Mouse (Mus musculus) stomach, embryonic 14.5 days (tissue): Measurements from ENCODE around the gene Farp1. TPM values are rescaled to one million over a fixed set of nuclear protein-coding genes. Genes with fewer than 3 reads are reported as not detected.
"Not testable (repeated sequence)": the region's sequence is repeated elsewhere in the genome, so short reads cannot be mapped to it uniquely, and the experiment has no call there.

ENCODE experiments used
- ATAC-seq: fragments of 200-750 bp; cut with Nextera tagmentation; 2 replicates; pipeline ENCODE4 v1.8.0; 2017; ENCODE audit warnings: low read depth, moderate TSS enrichment; ENCODE audit not compliant: insufficient number of reproducible peaks, insufficient read depth, low FRiP score
- H3K27ac ChIP-seq: fragments of 300-500 bp; sonication (generic); 2 replicates; pipeline ENCODE4 v1.5.1; 2014; ENCODE audit warnings: mild to moderate bottlenecking, low read length, moderate library complexity, mixed read lengths
- H3K27me3 ChIP-seq: fragments of 300-500 bp; sonication (generic); 2 replicates; pipeline ENCODE4 v1.6.1; 2014; ENCODE audit warnings: low read length, control low read depth, mixed read lengths; ENCODE audit not compliant: control insufficient read depth, insufficient read depth
- H3K36me3 ChIP-seq: fragments of 300-500 bp; sonication (generic); 2 replicates; pipeline ENCODE4 v1.6.1; 2014; ENCODE audit warnings: mild to moderate bottlenecking, control low read depth, low read length, moderate library complexity, mixed read lengths; ENCODE audit not compliant: control insufficient read depth, insufficient read depth
- H3K4me1 ChIP-seq: fragments of 300-500 bp; sonication (generic); 2 replicates; pipeline ENCODE4 v1.6.1; 2014; ENCODE audit warnings: low read length, control low read depth, mixed read lengths; ENCODE audit not compliant: control insufficient read depth, insufficient read depth
- H3K4me2 ChIP-seq: fragments of 300-500 bp; sonication (generic); replicated peaks from 2 replicates; pipeline ENCODE4 v1.6.1; 2014; ENCODE audit warnings: low read depth, low read length, control low read depth
- H3K4me3 ChIP-seq: fragments of 300-500 bp; sonication (generic); 2 replicates; pipeline ENCODE4 v1.5.1; 2014; ENCODE audit warnings: low read depth, low read length, control low read depth
- H3K9ac ChIP-seq: fragments of 300-500 bp; sonication (generic); replicated peaks from 2 replicates; pipeline ENCODE4 v1.6.1; 2014; ENCODE audit warnings: low read depth, mild to moderate bottlenecking, control low read depth, low read length, moderate library complexity, mixed read lengths
- H3K9me3 ChIP-seq: fragments of 300-500 bp; sonication (generic); 2 replicates; pipeline ENCODE4 v1.6.1; 2016; ENCODE audit warnings: low read depth, low read length, control low read depth; ENCODE audit not compliant: control insufficient read depth
- WGBS: fragments of 180-500 bp; shearing (Covaris S2); extraction: QIAGEN DNeasy Blood & Tissue Kit; methylation state at CpG from one replicate; pipeline ENCODE4 v1.1.7; 2014; 5-methylcytosine and 5-hydroxymethylcytosine counted together
- polyA plus RNA-seq: library from polyadenylated mRNA; unstranded; fragments of >200 nt; fragmentation: Nextera tagmentation; extraction: Ambion mirVana; gene quantifications from 2 replicates; pipeline ENCODE4 v1.2.1, GENCODE M21; 2014

Gene Farp1
- polyA plus RNA-seq, 1 experiment from 2014 or later: 22.2 TPM

- Histone ChIP-seq H3K27ac (no peak overlapping the region), H3K36me3 (no peaks in the 10 kb centered on the region), H3K27me3 (no peaks in the 10 kb centered on the region), H3K4me1 (no peaks in the 10 kb centered on the region), H3K9me3 (no peaks in the 10 kb centered on the region), H3K9ac (no peak overlapping the region), H3K4me3 (no peak overlapping the region), H3K4me2 (no peak overlapping the region)
- WGBS: 78% methylated on average over 9 of the region's 9 CpGs
- no peak for ATAC-seq
Observed at GRCm38 (mm10) chr14:121046313-121046961, 11.4 kb downstream of the Farp1 start.

GRCm38 (mm10) chr14:121047780-121048179, 12.8 kb downstream of the Farp1 start:
- Histone ChIP-seq H3K9ac (no peak overlapping the region), H3K9me3 (no peaks in the 10 kb centered on the region), H3K4me1 (peaks cover 6% of the 10 kb centered on the region), H3K4me2 (no peak overlapping the region), H3K36me3 (no peaks in the 10 kb centered on the region), H3K27me3 (no peaks in the 10 kb centered on the region), H3K27ac (no peak overlapping the region), H3K4me3 (no peak overlapping the region)
- 72% methylated on average over 6 of the region's 6 CpGs for WGBS
- ATAC-seq: no peak

- H3K4me1 ChIP-seq: peaks cover 25% of the 10 kb centered on the region
- not testable (repeated sequence) for H3K36me3 ChIP-seq, H3K9ac ChIP-seq, H3K27ac ChIP-seq, ATAC-seq, H3K4me3 ChIP-seq, H3K4me2 ChIP-seq, H3K9me3 ChIP-seq, H3K27me3 ChIP-seq
- WGBS: 96% methylated on average over 3 of the region's 4 CpGs
Observed at GRCm38 (mm10) chr14:121051002-121051401, 16.0 kb downstream of the Farp1 start.

GRCm38 (mm10) chr14:121053020-121053518, 18.1 kb downstream of the Farp1 start:
- Histone ChIP-seq H3K9ac (no peak overlapping the region), H3K27ac (peak overlapping the region; percentile 64; the same call in 1 of the 2 replicates), H3K4me3 (no peak overlapping the region), H3K36me3 (no peaks in the 10 kb centered on the region), H3K9me3 (no peaks in the 10 kb centered on the region), H3K27me3 (no peaks in the 10 kb centered on the region), H3K4me2 (peak overlapping the region; percentile 16; the same call in 1 of the 2 replicates), H3K4me1 (peaks cover 25% of the 10 kb centered on the region)
- ATAC-seq: peak; percentile 70
- 6% methylated on average over 5 of the region's 5 CpGs for WGBS

GRCm38 (mm10) chr14:121054062-121054461, 19.1 kb downstream of the Farp1 start:
- no peak for ATAC-seq
- H3K9me3 ChIP-seq: no peaks in the 10 kb centered on the region
- no peak overlapping the region for H3K27ac ChIP-seq
- no peak overlapping the region for H3K9ac ChIP-seq
- WGBS: 72% methylated on average over 5 of the region's 5 CpGs
- no peaks in the 10 kb centered on the region for H3K27me3 ChIP-seq
- no peak overlapping the region for H3K4me3 ChIP-seq
- H3K4me2 ChIP-seq: no peak overlapping the region
- H3K4me1 ChIP-seq: peaks cover 29% of the 10 kb centered on the region
- H3K36me3 ChIP-seq: 0 out of 2 replicates have a peak, but pooled peaks cover under 1% of the 10 kb centered on the region

GRCm38 (mm10) chr14:121057750-121058149, 22.8 kb downstream of the Farp1 start:
- WGBS: 97% methylated on average over 5 of the region's 5 CpGs
- H3K4me2 ChIP-seq: no peak overlapping the region

GRCm38 (mm10) chr14:121058481-121058880, 23.5 kb downstream of the Farp1 start:
- no peak for ATAC-seq
- no peak overlapping the region for H3K27ac ChIP-seq
- no peaks in the 10 kb centered on the region for H3K9me3 ChIP-seq
- H3K9ac ChIP-seq: no peak overlapping the region
- no peak overlapping the region for H3K4me3 ChIP-seq
- H3K4me2 ChIP-seq: no peak overlapping the region
- WGBS: 91% methylated on average over 1 of the region's 1 CpGs
- H3K36me3 ChIP-seq: 0 out of 2 replicates have a peak, but pooled peaks cover 3% of the 10 kb centered on the region
- no peaks in the 10 kb centered on the region for H3K27me3 ChIP-seq
- H3K4me1 ChIP-seq: peaks cover 46% of the 10 kb centered on the region

More at GRCm38 (mm10) chr14:121057750-121058149, 22.8 kb downstream of the Farp1 start:
- Histone ChIP-seq H3K4me1 (peaks cover 47% of the 10 kb centered on the region), H3K36me3 (0 out of 2 replicates have a peak, but pooled peaks cover 3% of the 10 kb centered on the region), H3K9me3 (no peaks in the 10 kb centered on the region), H3K27me3 (no peaks in the 10 kb centered on the region), H3K4me3 (no peak overlapping the region), H3K9ac (no peak overlapping the region), H3K27ac (no peak overlapping the region)
- no peak for ATAC-seq

- no peak overlapping the region for H3K4me2 ChIP-seq
- no peak overlapping the region for H3K4me3 ChIP-seq
- no peak overlapping the region for H3K27ac ChIP-seq
- H3K27me3 ChIP-seq: no peaks in the 10 kb centered on the region
- no peak overlapping the region for H3K9ac ChIP-seq
- H3K9me3 ChIP-seq: no peaks in the 10 kb centered on the region
- ATAC-seq: no peak
- peaks cover 38% of the 10 kb centered on the region for H3K4me1 ChIP-seq
- 61% methylated on average over 10 of the region's 10 CpGs for WGBS
- 0 out of 2 replicates have a peak, but pooled peaks cover 3% of the 10 kb centered on the region for H3K36me3 ChIP-seq
Observed at GRCm38 (mm10) chr14:121059266-121059665, 24.3 kb downstream of the Farp1 start.
